Mouse (Mus musculus): ENCODE data around the gene Ankra2.

Ankra2 gene

DNA sequence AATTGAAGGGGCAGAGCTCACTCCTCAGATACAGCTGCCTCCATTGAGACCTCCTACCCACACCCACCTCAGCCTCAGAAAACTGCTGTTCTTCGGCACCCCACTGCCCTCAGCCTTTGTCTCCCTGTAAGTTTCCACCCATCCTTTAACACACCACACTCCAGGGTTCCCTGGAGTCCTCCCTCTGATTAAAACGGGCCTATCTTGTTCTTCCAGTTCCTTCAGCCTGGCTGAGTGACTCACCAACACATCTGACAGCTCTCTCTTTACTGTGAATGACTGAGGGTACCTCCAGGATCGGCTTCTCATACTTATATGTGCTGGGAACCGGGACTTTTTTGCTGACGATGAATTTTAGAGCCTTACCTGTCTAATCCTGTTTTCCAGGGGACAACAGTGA lies 33.2 kb downstream of the Ankra2 start:
- no peak for DNase-seq (ENCODE audit: low read depth)

DNA sequence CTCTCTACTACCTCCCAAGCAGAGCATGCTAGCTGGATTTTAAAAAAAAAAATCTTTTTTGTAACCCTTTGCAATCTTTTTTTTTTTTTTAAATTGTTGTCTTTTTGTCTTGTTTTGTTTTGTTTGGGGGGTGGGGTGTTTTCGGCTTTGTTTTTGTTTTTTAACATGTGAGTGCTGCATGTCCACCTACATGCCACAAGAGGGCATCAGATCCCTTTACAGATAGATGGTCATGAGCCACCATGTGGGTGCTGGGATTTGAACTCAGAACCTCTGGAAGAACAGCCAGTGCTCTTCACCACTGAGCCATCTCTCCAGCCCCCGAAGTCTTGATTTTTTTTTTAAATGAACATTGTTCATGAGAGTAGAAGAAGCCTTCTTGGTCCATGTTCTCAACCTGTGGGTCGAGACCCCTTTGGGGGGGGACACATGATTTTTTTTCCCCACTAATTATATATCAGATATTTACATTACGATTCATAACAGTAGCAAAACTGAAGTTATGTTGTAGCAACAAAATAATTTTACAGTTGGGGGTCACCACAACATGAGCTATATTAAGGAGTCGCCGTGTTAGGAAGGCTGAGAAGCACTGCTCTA lies 35.1 kb downstream of the Ankra2 start:
- no peak for DNase-seq (ENCODE audit: low read depth)

DNA sequence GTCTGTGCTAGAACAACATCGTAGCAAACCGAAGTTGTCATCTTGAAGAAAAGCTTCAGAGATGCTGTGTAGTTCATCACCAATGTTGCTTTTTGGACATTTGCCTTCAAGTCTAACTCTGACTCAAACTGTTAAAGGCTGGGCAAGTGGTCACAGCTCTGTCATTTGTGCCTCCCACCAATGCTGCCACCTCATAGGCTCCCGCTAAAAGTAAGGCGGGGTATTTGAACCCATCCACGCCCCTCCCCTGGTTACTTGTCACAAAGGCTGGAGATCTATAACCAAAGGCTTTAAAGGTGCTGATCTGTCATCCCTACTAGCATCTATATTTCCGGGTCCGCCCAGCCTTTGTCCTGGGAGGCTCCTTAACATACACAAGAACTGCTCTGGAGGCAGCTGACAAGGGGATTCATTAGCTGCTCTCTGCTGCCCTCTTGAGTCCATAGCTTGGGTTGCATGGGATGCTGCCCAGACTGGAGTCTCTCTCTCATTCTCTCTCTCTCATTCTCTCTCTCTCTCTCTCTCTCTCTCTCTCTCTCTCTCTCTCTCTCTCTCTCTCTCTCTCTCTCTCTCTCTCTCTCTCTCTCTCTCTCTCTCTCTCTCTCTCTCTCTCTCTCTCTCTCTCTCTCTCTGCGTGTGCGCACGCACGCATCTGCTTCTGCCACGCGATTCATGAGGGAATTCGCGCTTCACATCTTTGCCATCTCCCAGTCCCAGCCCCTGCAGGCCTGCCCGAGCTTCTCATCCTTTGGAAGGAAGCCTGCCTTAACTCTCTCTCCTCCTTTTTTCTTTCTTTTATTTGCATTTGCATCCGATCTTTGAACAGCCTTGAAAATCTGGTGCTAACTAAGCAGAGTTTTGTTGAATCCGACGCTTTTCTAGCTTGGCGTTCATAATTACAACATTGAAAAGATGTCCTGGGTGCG lies 36.2 kb downstream of the Ankra2 start:
- DNase-seq (ENCODE audit: low read depth), result peak; percentile 77

DNA sequence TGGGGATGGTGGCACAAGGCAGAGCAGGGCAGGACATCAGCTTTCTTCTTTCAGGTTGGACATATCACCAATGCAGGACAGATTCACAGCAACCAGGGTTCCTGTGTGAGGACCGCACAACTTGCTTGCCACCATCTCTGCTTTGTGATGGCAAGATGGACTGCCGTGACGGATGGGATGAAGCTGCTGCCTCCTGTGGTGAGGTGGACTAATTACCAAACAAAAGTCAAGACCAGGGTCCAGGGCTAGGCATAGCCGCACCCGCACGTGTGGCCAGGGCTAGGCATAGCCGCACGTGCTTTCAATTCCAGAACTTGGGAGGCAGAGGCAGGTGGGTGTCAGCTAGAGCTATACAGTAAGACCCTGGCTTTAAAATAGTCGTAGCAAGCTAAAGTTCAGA lies 42.4 kb downstream of the Ankra2 start:
- no peak for DNase-seq (ENCODE audit: low read depth)

DNA sequence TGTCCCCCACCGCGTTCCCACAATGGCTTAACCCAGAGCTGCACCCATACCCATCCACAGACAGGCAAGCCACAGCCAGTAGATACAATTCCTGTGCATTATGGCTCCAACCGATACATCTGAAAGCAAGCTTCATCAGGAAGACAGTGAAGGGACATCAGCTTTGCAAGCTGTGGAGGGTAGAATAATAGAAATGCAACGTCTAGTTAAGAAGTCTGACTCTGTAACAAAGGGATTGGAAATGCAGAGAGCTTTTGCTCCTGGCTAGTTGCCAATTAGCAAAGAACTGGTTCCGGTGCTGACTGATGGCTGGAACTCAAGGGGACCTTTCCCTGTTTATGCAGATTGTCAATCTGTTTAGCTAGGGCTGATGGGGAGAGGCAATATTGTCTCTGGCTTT lies 43.5 kb downstream of the Ankra2 start:
- DNase-seq (ENCODE audit: low read depth), result no peak

DNA sequence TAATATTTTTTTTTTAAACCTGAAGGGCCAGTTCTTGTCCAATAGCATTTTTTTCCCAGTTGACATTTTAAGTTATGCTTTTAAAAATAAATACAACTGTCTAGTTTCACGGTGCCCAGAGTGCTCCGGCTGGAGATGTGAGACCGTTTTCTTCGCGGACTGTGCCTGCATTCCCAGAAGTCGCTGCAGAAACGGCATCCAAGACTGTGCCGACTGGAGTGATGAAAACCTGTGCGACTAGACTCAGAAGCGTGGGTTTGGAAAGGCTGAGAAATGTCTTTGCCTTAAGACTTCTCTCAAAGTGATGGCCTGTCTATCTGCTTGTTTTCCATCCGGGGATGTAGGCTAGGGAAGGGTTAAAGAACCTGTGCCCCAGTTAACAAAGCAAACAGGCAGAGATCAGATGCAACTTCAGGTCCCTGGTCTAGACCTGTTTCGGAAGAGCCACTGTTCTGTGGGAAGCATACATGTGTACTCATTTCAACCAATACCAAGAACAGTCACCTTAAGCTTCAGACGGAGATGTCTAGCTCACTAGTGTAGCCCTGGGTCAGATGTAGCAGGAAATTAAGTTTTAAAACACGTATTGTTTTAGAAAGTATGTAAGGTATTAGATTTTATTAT lies 44.1 kb downstream of the Ankra2 start:
- no peak for DNase-seq (ENCODE audit: low read depth)

DNA sequence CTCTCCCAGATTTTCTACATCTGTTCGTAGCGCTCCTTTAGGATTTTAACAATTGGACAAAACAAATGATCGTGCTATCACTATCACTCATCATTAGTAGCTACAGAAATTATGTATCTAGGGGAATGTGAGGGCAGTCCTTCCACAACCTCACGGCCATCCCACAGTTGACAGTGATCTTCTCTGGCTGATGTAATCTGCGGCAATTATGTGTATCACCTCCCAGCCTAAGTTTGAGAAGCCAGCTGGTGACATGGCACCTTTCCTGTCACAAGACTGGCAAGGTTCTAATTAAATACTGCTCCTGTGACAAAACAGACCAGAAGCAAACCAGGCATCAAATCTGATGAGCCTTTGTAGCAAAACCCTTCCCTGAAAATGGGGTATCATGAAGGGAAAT lies 45.1 kb downstream of the Ankra2 start:
- DNase-seq (ENCODE audit: low read depth), result no peak

DNA sequence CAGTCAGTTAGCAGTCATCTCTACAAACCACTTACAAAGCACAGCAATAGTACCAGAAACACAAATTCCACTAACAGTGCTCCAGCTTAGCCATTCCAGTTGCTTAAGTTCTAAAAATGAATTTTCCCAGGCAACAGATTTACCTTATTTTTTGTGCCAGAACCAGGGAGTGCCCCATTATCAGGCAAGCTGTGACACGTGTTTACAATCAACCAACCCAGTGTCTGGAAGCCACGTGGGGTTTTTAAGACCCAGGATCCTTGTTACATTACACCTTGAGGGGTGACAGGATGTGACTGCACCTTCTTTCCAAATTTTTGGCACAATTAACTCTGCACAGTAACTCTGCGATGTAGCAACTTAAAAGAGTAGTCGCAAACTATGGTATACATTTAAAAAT lies 45.9 kb downstream of the Ankra2 start:
- DNase-seq (ENCODE audit: low read depth), result no peak

DNA sequence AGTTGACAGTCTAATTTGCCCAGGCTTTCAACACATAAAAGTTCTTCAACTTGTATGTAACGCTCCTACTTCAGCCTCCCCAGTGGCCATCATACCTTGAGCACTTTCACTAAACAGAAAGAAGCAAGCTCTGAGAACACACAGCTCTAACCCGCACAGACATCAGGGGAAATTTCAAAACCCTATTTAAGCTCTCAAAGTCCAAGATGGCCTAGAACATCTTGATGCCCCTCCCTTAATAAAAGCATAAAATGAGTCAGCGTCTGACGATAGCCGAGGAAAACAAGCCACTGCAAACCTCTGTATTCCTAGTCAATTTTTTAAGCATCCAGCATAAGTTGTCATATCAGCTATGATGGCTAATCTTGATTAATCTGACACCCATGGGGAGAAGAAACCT lies 48.7 kb downstream of the Ankra2 start:
- no peak for DNase-seq (ENCODE audit: low read depth)

DNA sequence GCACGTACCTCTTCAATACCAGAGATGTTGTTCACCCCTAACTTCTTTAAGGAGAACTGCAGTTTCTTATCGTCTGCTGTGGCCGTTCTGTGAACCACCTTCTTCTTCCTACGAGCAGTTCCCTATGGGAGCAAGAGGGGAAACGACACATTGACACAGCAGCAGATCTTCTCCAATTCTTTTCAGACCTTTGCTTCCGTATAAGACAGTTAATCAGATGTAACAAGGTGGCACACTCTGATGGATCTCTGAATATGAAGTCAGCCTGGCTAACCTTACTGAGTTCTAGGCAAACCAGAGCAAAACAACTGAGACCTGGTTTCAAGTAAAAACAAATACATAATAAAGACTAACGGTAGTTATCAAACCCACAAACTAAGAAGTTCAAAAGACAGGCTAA lies 50.8 kb downstream of the Ankra2 start:
- DNase-seq (ENCODE audit: low read depth), result no peak

DNA sequence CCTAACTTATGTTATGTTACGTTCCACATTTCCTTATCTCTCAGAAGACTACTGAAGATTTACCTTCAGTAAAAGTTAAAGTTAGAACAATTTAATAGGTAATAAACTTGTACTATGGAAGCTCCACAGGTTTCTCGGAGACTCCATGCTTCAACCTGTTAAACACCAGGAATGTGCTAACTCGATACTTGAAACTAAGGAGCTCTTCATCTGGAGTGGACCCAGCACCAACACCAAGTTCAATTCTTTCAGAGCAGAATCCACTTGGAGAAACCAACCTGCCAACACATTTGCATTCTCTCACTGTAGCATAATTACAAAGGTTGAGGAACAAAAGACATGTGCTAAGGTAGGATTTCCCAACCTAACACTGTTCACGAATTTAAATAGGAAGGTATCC lies 52.2 kb downstream of the Ankra2 start:
- no peak for DNase-seq (ENCODE audit: low read depth)

DNA sequence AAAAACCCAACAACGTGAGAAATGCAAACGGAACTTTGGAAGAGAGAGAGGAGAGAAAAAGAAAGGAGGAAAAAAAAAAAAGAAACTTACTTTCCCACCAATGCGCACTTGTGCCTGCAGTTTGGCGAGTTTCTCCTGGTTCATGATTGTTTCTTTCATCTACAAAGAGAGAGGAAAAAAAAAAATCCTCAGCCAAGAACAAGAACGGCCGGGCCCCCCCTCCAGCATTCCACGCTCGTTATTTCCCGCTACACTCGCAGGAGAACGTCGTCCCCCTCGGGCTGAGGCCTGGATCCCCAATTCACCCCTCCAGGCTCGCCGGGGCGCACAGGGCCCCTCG lies 53.2 kb downstream of the Ankra2 start:
- DNase-seq (ENCODE audit: low read depth), result no peak

DNA sequence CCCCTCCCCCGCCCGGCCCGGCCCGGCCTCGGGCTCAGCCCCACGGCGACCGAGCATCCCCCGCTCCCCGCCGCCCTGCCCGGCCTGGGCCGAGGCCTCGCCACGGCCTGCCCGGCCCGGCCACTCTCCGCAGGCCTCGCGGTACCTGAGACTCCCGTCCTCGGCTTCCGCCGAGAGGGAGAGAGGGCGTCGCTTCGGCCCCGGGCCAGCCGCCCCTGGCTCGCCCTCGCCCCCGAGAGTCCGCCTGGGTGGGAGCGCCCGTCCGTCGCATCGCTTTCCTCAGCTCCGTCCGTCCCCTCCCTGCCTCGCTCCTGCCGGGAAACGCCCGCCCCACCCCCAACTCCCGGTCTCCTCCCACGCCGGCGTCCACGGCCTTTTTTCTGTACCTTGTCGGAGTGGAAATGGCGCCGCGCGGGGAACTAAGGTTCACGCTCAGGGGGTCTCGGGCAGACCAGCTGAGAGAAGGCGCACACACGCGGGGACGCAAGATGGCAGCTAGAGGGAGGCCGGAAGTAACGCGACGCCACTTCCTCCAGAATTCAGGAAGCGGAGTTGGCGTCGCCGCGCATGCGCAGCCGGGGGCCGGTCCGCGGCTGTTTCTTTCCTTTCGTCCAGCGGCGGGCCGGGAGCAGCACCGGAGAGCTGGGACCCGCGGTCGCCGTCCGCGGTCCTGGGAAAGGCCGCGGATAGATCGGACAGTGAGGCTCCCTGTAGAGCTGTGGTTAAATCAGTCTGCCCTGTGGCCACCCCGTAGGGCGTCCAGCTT lies 53.8 kb downstream of the Ankra2 start, which contains the start of gene Btf3:
Gene Btf3 (minus strand): TSS at position 527 of the 766 bp plus-strand sequence.
- peak; percentile 94 for DNase-seq (ENCODE audit: low read depth)

DNA sequence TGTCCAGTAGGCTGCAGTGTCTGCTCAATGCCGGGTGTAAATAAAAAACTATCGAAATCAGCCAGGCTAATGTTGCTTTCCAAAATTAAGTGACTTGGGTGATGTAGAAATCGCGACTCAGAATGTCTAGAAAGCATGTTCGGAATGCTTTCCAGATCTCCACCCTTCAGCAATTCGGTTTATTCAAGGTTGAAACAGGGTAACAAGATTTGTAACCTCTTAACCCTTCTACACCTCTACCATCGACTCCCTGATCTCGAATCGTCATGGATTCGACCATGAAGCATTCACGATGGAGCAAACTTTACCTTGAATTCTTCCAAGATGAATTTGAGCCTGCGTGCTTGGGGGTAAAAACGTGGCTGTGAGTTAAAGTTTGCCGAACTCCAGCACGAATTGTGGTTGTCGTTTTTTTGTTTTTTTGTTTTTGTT lies 54.4 kb downstream of the Ankra2 start:
- no peak for DNase-seq (ENCODE audit: low read depth)

DNA sequence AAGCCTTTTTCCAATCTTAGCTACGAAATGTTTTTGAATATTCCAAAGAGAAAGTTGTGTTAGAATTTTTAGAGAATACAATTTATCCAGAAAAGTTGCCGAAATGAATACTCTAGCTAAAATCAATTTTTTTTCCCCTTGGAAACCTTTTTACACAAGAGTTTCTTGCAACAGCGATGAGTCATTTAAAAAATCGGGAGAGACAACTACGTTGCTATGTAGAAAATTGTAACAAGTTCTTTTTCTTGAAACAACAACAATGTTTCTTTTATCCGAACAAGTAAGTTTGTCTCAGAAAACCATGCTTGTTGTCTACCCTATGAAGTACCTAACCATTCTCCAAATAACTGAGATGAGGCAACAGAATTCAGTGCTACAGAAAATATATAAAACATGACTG lies 55.0 kb downstream of the Ankra2 start:
- no peak for DNase-seq (ENCODE audit: low read depth)

All from naive thymus-derived CD4-positive, alpha-beta T cell, adult 2 months (primary cell).